Mouse (Mus musculus) ES-Bruce4 (cell line): ENCODE data around the gene Ppfia1.

Experiments
- CTCF ChIP-seq: IDR thresholded peaks from one replicate; pipeline ENCODE4 v1.8.1; 2011; ENCODE audit warnings: low read depth, low read length
- EP300 ChIP-seq: IDR thresholded peaks from 2 replicates; pipeline ENCODE4 v1.6.1; 2011; ENCODE audit warnings: low read depth, low read length; ENCODE audit not compliant: insufficient read depth
- POLR2A ChIP-seq: IDR thresholded peaks from one replicate; pipeline ENCODE4 v1.8.1; 2011; ENCODE audit warnings: low read length; ENCODE audit not compliant: insufficient read depth

GRCm38 (mm10) chr7:144475741-144476140 is 77.8 kb downstream of the Ppfia1 start:
- TF ChIP-seq CTCF (no peak), EP300 (no peak), POLR2A (no peak)
